8 mouse cellular contexts compared by ENCODE assay signal in genomic region chr12:3791257-3791656, GRCm38 (mm10). TPM values are rescaled to one million over a fixed set of nuclear protein-coding genes. Genes with fewer than 3 reads are reported as not detected.
DNase-seq lines count a peak whose midpoint lies in the region; ATAC-seq and TF ChIP-seq lines count a peak whose summit lies in the region.

No protein-coding gene starts in this region.

- H3K4me3 ChIP-seq in kidney, embryonic 14.5 days (ENCODE audit: low read length), result 0 out of 2 replicates have a peak overlapping the region, but pooled peaks have one; percentile 36
- peak overlapping the region; percentile 14 for H3K4me3 ChIP-seq in cortical plate, adult 2 months (ENCODE audit: insufficient read depth, low read length)
- peak overlapping the region; percentile 31 for H3K4me3 ChIP-seq in midbrain, embryonic 16.5 days (ENCODE audit: low read depth, low read length)

- H3K4me2 ChIP-seq in kidney, embryonic 14.5 days (replicated peaks; ENCODE audit: low read depth, low read length), result peak overlapping the region; percentile 63
- H3K4me2 ChIP-seq in midbrain, embryonic 16.5 days (ENCODE audit: low read length), result peak overlapping the region; percentile 63

- H3K9me3 ChIP-seq in kidney, embryonic 14.5 days (ENCODE audit: control insufficient read depth, low read length), result no peaks in the 10 kb centered on the region
- H3K9me3 ChIP-seq in midbrain, embryonic 16.5 days (replicated peaks; ENCODE audit: control insufficient read depth, low read length, poor library complexity, severe bottlenecking), result no peaks in the 10 kb centered on the region

- no peak; the same call in 1 of the 2 replicates for ATAC-seq in kidney, embryonic 14.5 days (ENCODE audit: low FRiP score, low TSS enrichment)
- ATAC-seq in inflammation-experienced regulatory T-cells, adult 6 months, result peak; percentile 3
- peak; percentile 22; the same call in 1 of the 2 replicates for ATAC-seq in midbrain, embryonic 16.5 days

- peaks cover 16% of the 10 kb centered on the region for H3K4me1 ChIP-seq in kidney, embryonic 14.5 days (ENCODE audit: control insufficient read depth, insufficient read depth, low read length)
- peaks cover 4% of the 10 kb centered on the region for H3K4me1 ChIP-seq in cortical plate, adult 2 months (ENCODE audit: control insufficient read depth, insufficient read depth, low read length)
- H3K4me1 ChIP-seq in midbrain, embryonic 16.5 days (ENCODE audit: control insufficient read depth, insufficient read depth, low read length), result peaks cover 18% of the 10 kb centered on the region

- TF ChIP-seq CTCF in cortical plate, adult 2 months (IDR thresholded peaks at IDR 0.05; ENCODE audit: extremely low read depth, insufficient read depth, low read length), result no peak

- whole genome bisulfite sequencing in kidney, embryonic 14.5 days, result 39% methylated on average over 7 of the region's 7 CpGs
- WGBS in midbrain, embryonic 16.5 days, result 64% methylated on average over 7 of the region's 7 CpGs

- H3K27me3 ChIP-seq in kidney, embryonic 14.5 days (ENCODE audit: control insufficient read depth, insufficient read depth, low read length), result no peaks in the 10 kb centered on the region
- no peaks in the 10 kb centered on the region for H3K27me3 ChIP-seq in midbrain, embryonic 16.5 days (ENCODE audit: control insufficient read depth, insufficient read depth, low read depth, low read length)

- no peak overlapping the region for H3K9ac ChIP-seq in kidney, embryonic 14.5 days (ENCODE audit: low read depth, low read length)
- H3K9ac ChIP-seq in midbrain, embryonic 16.5 days (ENCODE audit: low read depth, low read length), result 0 out of 2 replicates have a peak overlapping the region, but pooled peaks have one; percentile 37

- no peaks in the 10 kb centered on the region for H3K36me3 ChIP-seq in kidney, embryonic 14.5 days (ENCODE audit: control insufficient read depth, insufficient read depth, low read length)
- no peaks in the 10 kb centered on the region for H3K36me3 ChIP-seq in midbrain, embryonic 16.5 days (ENCODE audit: control insufficient read depth, insufficient read depth, low read length)

- DNase-seq in kidney, postnatal 14 days, result no peak
- DNase-seq in embryo, embryonic 10.5 days (ENCODE audit: low spot score), result no peak
- no peak for DNase-seq in kidney, postnatal 4 days
- DNase-seq in testis, postnatal 14 days (ENCODE audit: low spot score), result no peak

- no peak for TF ChIP-seq POLR2A in cortical plate, adult 2 months (IDR thresholded peaks at IDR 0.05; ENCODE audit: extremely low read depth, insufficient read depth, low read length)

- no peak overlapping the region for H3K27ac ChIP-seq in kidney, embryonic 14.5 days (ENCODE audit: low read depth, low read length)
- no peak overlapping the region for H3K27ac ChIP-seq in cortical plate, adult 2 months (ENCODE audit: insufficient read depth, low read length)
- H3K27ac ChIP-seq in midbrain, embryonic 16.5 days (ENCODE audit: low read length), result no peak overlapping the region

RNA-seq across cellular contexts. Expression of gene Dnmt3a, which starts 14.6 kb away (rescaled TPM):
- polyA plus RNA-seq in kidney, embryonic 14.5 days (2014; fragmentation: Nextera tagmentation; extraction: Ambion mirVana), result 59.9 and 87.9 TPM in 2 replicates
- 38.2 and 38.3 TPM in 2 replicates for polyA plus RNA-seq in cortical plate, adult 2 months (2012; rRNA removed)
- polyA plus RNA-seq in inflammation-experienced regulatory T-cells, adult 6 months (2017; shearing (Covaris generic)), result 10 to 100 TPM; 16.8 to 25.5 (median 23.8) TPM
- polyA plus RNA-seq in midbrain, embryonic 16.5 days (2015; fragmentation: Nextera tagmentation; extraction: Ambion mirVana), result 112 and 125 TPM in 2 replicates
